Mouse (Mus musculus) liver, postnatal 0 days (tissue): Measurements from ENCODE around the gene Dusp12. TPM values are rescaled to one million over a fixed set of nuclear protein-coding genes. Genes with fewer than 3 reads are reported as not detected.
A peak's percentile ranks its signal among the peaks of the same experiment; 100 is the strongest.

Experiments
- ATAC-seq: fragments of 200-750 bp; cut with Nextera tagmentation; 2 replicates; pipeline ENCODE4 v1.8.0; 2017; ENCODE audit warnings: mild to moderate bottlenecking, moderate library complexity
- DNase-seq: peaks from one replicate; pipeline ENCODE4 v3.0.0-alpha.2; 2016
- H3K27ac ChIP-seq: fragments of 300-500 bp; sonication (generic); 2 replicates; pipeline ENCODE4 v1.5.1; 2014; ENCODE audit warnings: antibody characterized with exemption, moderate library complexity, mild to moderate bottlenecking, low read depth
- H3K27me3 ChIP-seq: fragments of 300-500 bp; sonication (generic); 2 replicates; pipeline ENCODE4 v1.6.1; 2014; ENCODE audit warnings: low read length, control low read depth, mixed read lengths; ENCODE audit not compliant: insufficient read depth
- H3K36me3 ChIP-seq: fragments of 300-500 bp; sonication (generic); replicated peaks from 2 replicates; pipeline ENCODE4 v1.6.1; 2014; ENCODE audit warnings: mild to moderate bottlenecking, control low read depth, low read length, moderate library complexity, mixed read lengths; ENCODE audit not compliant: insufficient read depth
- H3K4me1 ChIP-seq: fragments of 300-500 bp; sonication (generic); 2 replicates; pipeline ENCODE4 v1.6.1; 2014; ENCODE audit warnings: antibody characterized with exemption, mild to moderate bottlenecking, control low read depth; ENCODE audit not compliant: insufficient read depth
- H3K4me2 ChIP-seq: fragments of 300-500 bp; sonication (generic); 2 replicates; pipeline ENCODE4 v1.6.1; 2014; ENCODE audit warnings: low read depth, mild to moderate bottlenecking, low read length, moderate library complexity, mixed read lengths
- H3K4me3 ChIP-seq: fragments of 300-500 bp; sonication (generic); 2 replicates; pipeline ENCODE4 v1.5.1; 2014; ENCODE audit warnings: low read depth, low read length
- H3K9ac ChIP-seq: fragments of 300-500 bp; sonication (generic); replicated peaks from 2 replicates; pipeline ENCODE4 v1.6.1; 2014; ENCODE audit warnings: mild to moderate bottlenecking, moderate library complexity
- H3K9me3 ChIP-seq: fragments of 300-500 bp; sonication (generic); 2 replicates; pipeline ENCODE4 v1.6.1; 2016; ENCODE audit warnings: mild to moderate bottlenecking, control low read depth, low read length, mixed read lengths
- CTCF ChIP-seq: sonication (generic); IDR thresholded peaks from 2 replicates; pipeline ENCODE4 v1.5.1; 2016; ENCODE audit warnings: antibody characterized with exemption, low read depth
- EP300 ChIP-seq: IDR thresholded peaks from 2 replicates; pipeline ENCODE4 v1.6.1; 2016; ENCODE audit warnings: antibody characterized with exemption, low read depth, mild to moderate bottlenecking
- WGBS: fragments of 180-500 bp; shearing (Covaris S2); extraction: QIAGEN DNeasy Blood & Tissue Kit; methylation state at CpG from one replicate; pipeline ENCODE4 v1.1.7; 2014; ENCODE audit not compliant: insufficient replicate concordance; 5-methylcytosine and 5-hydroxymethylcytosine counted together
- polyA plus RNA-seq: library from polyadenylated mRNA; unstranded; fragments of >200 nt; fragmentation: Nextera tagmentation; extraction: Ambion mirVana; gene quantifications from 2 replicates; pipeline ENCODE4 v1.2.1, GENCODE M21; 2015

The Dusp12 gene
- polyA plus RNA-seq, 1 experiment from 2014 or later = 26.1 TPM

GRCm38 (mm10) chr1:170892279-170892678, 6.9 kb upstream of the Dusp12 start:
- H3K36me3 ChIP-seq = no peaks in the 10 kb centered on the region
- ATAC-seq = no peak
- no peaks in the 10 kb centered on the region for H3K9me3 ChIP-seq
- TF ChIP-seq EP300 (no peak), CTCF (no peak)
- H3K27me3 ChIP-seq = no peaks in the 10 kb centered on the region
- no peaks in the 10 kb centered on the region for H3K4me1 ChIP-seq
- DNase-seq = no peak
- no peak overlapping the region for H3K4me2 ChIP-seq
- H3K4me3 ChIP-seq = no peak overlapping the region
- 65% methylated on average over 1 of the region's 1 CpGs for WGBS
- H3K9ac ChIP-seq = no peak overlapping the region
- H3K27ac ChIP-seq = no peak overlapping the region

GRCm38 (mm10) chr1:170891646-170892045, 6.3 kb upstream of the Dusp12 start:
- H3K4me2 ChIP-seq = no peak overlapping the region
- H3K9ac ChIP-seq = no peak overlapping the region
- ATAC-seq (no peak), DNase-seq (no peak)
- 79% methylated on average over 2 of the region's 2 CpGs for WGBS
- no peak overlapping the region for H3K4me3 ChIP-seq
- TF ChIP-seq EP300 (no peak), CTCF (no peak)
- no peaks in the 10 kb centered on the region for H3K36me3 ChIP-seq
- H3K27ac ChIP-seq = no peak overlapping the region
- no peaks in the 10 kb centered on the region for H3K9me3 ChIP-seq
- no peaks in the 10 kb centered on the region for H3K27me3 ChIP-seq
- no peaks in the 10 kb centered on the region for H3K4me1 ChIP-seq

GRCm38 (mm10) chr1:170889310-170889709, 4.0 kb upstream of the Dusp12 start:
- TF ChIP-seq EP300 = no peak
- TF ChIP-seq CTCF = no peak
- DNase-seq (no peak), ATAC-seq (no peak)
- Histone ChIP-seq H3K27me3 (no peaks in the 10 kb centered on the region), H3K36me3 (no peaks in the 10 kb centered on the region), H3K9ac (no peak overlapping the region), H3K4me1 (peaks cover 3% of the 10 kb centered on the region), H3K4me2 (no peak overlapping the region), H3K9me3 (no peaks in the 10 kb centered on the region), H3K4me3 (no peak overlapping the region), H3K27ac (no peak overlapping the region)
- whole genome bisulfite sequencing = 83% methylated on average over 4 of the region's 4 CpGs

- no peaks in the 10 kb centered on the region for H3K36me3 ChIP-seq
- DNase-seq (no peak), ATAC-seq (no peak)
- H3K4me1 ChIP-seq = peaks cover 6% of the 10 kb centered on the region
- TF ChIP-seq CTCF = no peak
- no peak for TF ChIP-seq EP300
- H3K4me3 ChIP-seq = no peak overlapping the region
- no peaks in the 10 kb centered on the region for H3K27me3 ChIP-seq
- H3K4me2 ChIP-seq = peak overlapping the region; percentile 84; the same call in 1 of the 2 replicates
- H3K9ac ChIP-seq = no peak overlapping the region
- no peaks in the 10 kb centered on the region for H3K9me3 ChIP-seq
- 35% methylated on average over 6 of the region's 6 CpGs for WGBS
- no peak overlapping the region for H3K27ac ChIP-seq
Observed at GRCm38 (mm10) chr1:170886044-170886458, 711 bp upstream of the Dusp12 start.

GRCm38 (mm10) chr1:170884390-170884789, 950 bp downstream of the Dusp12 start:
- no peak for DNase-seq
- Histone ChIP-seq H3K36me3 (peaks cover 10% of the 10 kb centered on the region), H3K27me3 (no peaks in the 10 kb centered on the region), H3K9me3 (no peaks in the 10 kb centered on the region), H3K4me3 (peak overlapping the region; percentile 93), H3K27ac (peak overlapping the region; percentile 90), H3K4me1 (peaks cover 6% of the 10 kb centered on the region), H3K4me2 (peak overlapping the region; percentile 84), H3K9ac (peak overlapping the region; percentile 88)
- TF ChIP-seq EP300 = no peak
- no peak for ATAC-seq
- WGBS = 19% methylated on average over 8 of the region's 8 CpGs

- peak overlapping the region; percentile 90 for H3K27ac ChIP-seq
- peaks cover 15% of the 10 kb centered on the region for H3K36me3 ChIP-seq
- no peaks in the 10 kb centered on the region for H3K9me3 ChIP-seq
- no peaks in the 10 kb centered on the region for H3K27me3 ChIP-seq
- H3K4me2 ChIP-seq = peak overlapping the region; percentile 84
- ATAC-seq (peak; percentile 49), DNase-seq (no peak)
- 58% methylated on average over 5 of the region's 5 CpGs for WGBS
- H3K9ac ChIP-seq = 0 out of 2 replicates have a peak overlapping the region, but pooled peaks have one; percentile 41
- peak overlapping the region; percentile 93; the same call in 1 of the 2 replicates for H3K4me3 ChIP-seq
- TF ChIP-seq CTCF (no peak), EP300 (no peak)
- peaks cover 6% of the 10 kb centered on the region for H3K4me1 ChIP-seq
Observed at GRCm38 (mm10) chr1:170882915-170883485, 2.3 kb downstream of the Dusp12 start.
